Mouse (Mus musculus) cortical plate, adult 2 months (tissue): ENCODE measurements around the gene Cdipt. TPM values are rescaled to one million over a fixed set of nuclear protein-coding genes. Genes with fewer than 3 reads are reported as not detected.
A peak's percentile ranks its signal among the peaks of the same experiment; 100 is the strongest.

ENCODE experiments used
- H3K27ac ChIP-seq: fragments of 200-500 bp; 2 replicates; pipeline ENCODE4 v1.5.1; 2012; ENCODE audit warnings: low read length, control low read depth, inconsistent platforms; ENCODE audit not compliant: insufficient read depth
- H3K4me1 ChIP-seq: fragments of 200-500 bp; 2 replicates; pipeline ENCODE4 v1.6.1; 2011; ENCODE audit warnings: low read length; ENCODE audit not compliant: control insufficient read depth, insufficient read depth
- H3K4me3 ChIP-seq: fragments of 200-500 bp; 2 replicates; pipeline ENCODE4 v1.5.1; 2011; ENCODE audit warnings: mild to moderate bottlenecking, low read length, control low read depth; ENCODE audit not compliant: insufficient read depth
- CTCF ChIP-seq: fragments of 200-500 bp; IDR thresholded peaks from 2 replicates; pipeline ENCODE4 v1.5.1; 2011; ENCODE audit warnings: mild to moderate bottlenecking, control low read depth, low read length; ENCODE audit not compliant: insufficient read depth; ENCODE audit errors: extremely low read depth
- POLR2A ChIP-seq: fragments of 200-500 bp; IDR thresholded peaks from 2 replicates; pipeline ENCODE4 v1.6.1; 2011; ENCODE audit warnings: mild to moderate bottlenecking, low read length, control low read depth; ENCODE audit not compliant: insufficient read depth; ENCODE audit errors: extremely low read depth
- polyA plus RNA-seq: library from polyadenylated mRNA; depleted of rRNA; stranded (reverse); fragments of >200 nt; gene quantifications from 2 replicates; pipeline ENCODE4 v1.2.3, GENCODE M21; 2012

Gene Cdipt
- polyA plus RNA-seq, 1 experiment: 253 TPM

- TF ChIP-seq POLR2A (no peak), CTCF (no peak)
- H3K4me3 ChIP-seq: no peak overlapping the region
- peaks cover 2% of the 10 kb centered on the region; the same call in 1 of the 2 replicates for H3K4me1 ChIP-seq
- H3K27ac ChIP-seq: peak overlapping the region; percentile 62
Measured at GRCm38 (mm10) chr7:127009307-127010085, 33.8 kb downstream of the Cdipt start.

GRCm38 (mm10) chr7:127011051-127011450 lies 35.3 kb downstream of the Cdipt start:
- TF ChIP-seq CTCF: no peak
- no peak for TF ChIP-seq POLR2A
- Histone ChIP-seq H3K4me3 (no peak overlapping the region), H3K4me1 (peaks cover 2% of the 10 kb centered on the region; the same call in 1 of the 2 replicates), H3K27ac (no peak overlapping the region)

GRCm38 (mm10) chr7:127011717-127012116 lies 36.0 kb downstream of the Cdipt start:
- Histone ChIP-seq H3K4me3 (no peak overlapping the region), H3K27ac (no peak overlapping the region), H3K4me1 (peaks cover 2% of the 10 kb centered on the region; the same call in 1 of the 2 replicates)
- TF ChIP-seq CTCF (no peak), POLR2A (no peak)

GRCm38 (mm10) chr7:127012374-127012773 lies 36.7 kb downstream of the Cdipt start:
- Histone ChIP-seq H3K4me1 (peaks cover 2% of the 10 kb centered on the region; the same call in 1 of the 2 replicates), H3K27ac (no peak overlapping the region), H3K4me3 (no peak overlapping the region)
- no peak for TF ChIP-seq POLR2A
- TF ChIP-seq CTCF: no peak

GRCm38 (mm10) chr7:127012845-127013244 lies 37.1 kb downstream of the Cdipt start:
- H3K4me1 ChIP-seq: peaks cover 2% of the 10 kb centered on the region; the same call in 1 of the 2 replicates
- H3K27ac ChIP-seq: no peak overlapping the region
- no peak overlapping the region for H3K4me3 ChIP-seq

GRCm38 (mm10) chr7:127013385-127013784 lies 37.7 kb downstream of the Cdipt start:
- TF ChIP-seq CTCF: no peak
- TF ChIP-seq POLR2A: no peak
- Histone ChIP-seq H3K4me3 (no peak overlapping the region), H3K27ac (no peak overlapping the region), H3K4me1 (peaks cover 2% of the 10 kb centered on the region; the same call in 1 of the 2 replicates)

More at GRCm38 (mm10) chr7:127012845-127013244, 37.1 kb downstream of the Cdipt start:
- no peak for TF ChIP-seq CTCF
- no peak for TF ChIP-seq POLR2A

- Histone ChIP-seq H3K4me1 (no peaks in the 10 kb centered on the region), H3K4me3 (peak within 1 kb of the TSS; percentile 40), H3K27ac (peak within 1 kb of the TSS; percentile 62)
- TF ChIP-seq CTCF: no peak
- TF ChIP-seq POLR2A: no peak
Measured at GRCm38 (mm10) chr7:127014320-127014719, 38.6 kb downstream of the Cdipt start, which contains the start of gene Mvp. Gene Mvp, minus strand, starts transcription at chr7:127014621.

- Histone ChIP-seq H3K4me1 (no peaks in the 10 kb centered on the region), H3K27ac (no peak overlapping the region), H3K4me3 (no peak overlapping the region)
- TF ChIP-seq POLR2A (no peak), CTCF (no peak)
Measured at GRCm38 (mm10) chr7:127014993-127015392, 39.3 kb downstream of the Cdipt start.

- TF ChIP-seq POLR2A (no peak), CTCF (no peak)
- H3K27ac ChIP-seq: peak overlapping the region; percentile 86
- peak overlapping the region; percentile 54 for H3K4me3 ChIP-seq
- H3K4me1 ChIP-seq: no peaks in the 10 kb centered on the region
Measured at GRCm38 (mm10) chr7:127016081-127016480, 40.4 kb downstream of the Cdipt start.

- TF ChIP-seq CTCF (no peak), POLR2A (no peak)
- peak within 1 kb of the TSS; percentile 86 for H3K27ac ChIP-seq
- no peaks in the 10 kb centered on the region for H3K4me1 ChIP-seq
- peak within 1 kb of the TSS; percentile 54 for H3K4me3 ChIP-seq
Measured at GRCm38 (mm10) chr7:127016481-127016485, 40.6 kb downstream of the Cdipt start, which contains the start of gene Pagr1b. Gene Pagr1b, minus strand, starts transcription at chr7:127016484.
